Mouse (Mus musculus) urinary bladder, postnatal 36 days (tissue): Measurements from ENCODE around the gene Nfib.

ENCODE experiments used
- DNase-seq, 2 experiments: peaks; one replicate each; pipeline ENCODE4 v3.0.0; 2022; ENCODE audit warnings: low spot score in 2 of 2, mixed read lengths in 1 of 2

The Nfib gene

DNA sequence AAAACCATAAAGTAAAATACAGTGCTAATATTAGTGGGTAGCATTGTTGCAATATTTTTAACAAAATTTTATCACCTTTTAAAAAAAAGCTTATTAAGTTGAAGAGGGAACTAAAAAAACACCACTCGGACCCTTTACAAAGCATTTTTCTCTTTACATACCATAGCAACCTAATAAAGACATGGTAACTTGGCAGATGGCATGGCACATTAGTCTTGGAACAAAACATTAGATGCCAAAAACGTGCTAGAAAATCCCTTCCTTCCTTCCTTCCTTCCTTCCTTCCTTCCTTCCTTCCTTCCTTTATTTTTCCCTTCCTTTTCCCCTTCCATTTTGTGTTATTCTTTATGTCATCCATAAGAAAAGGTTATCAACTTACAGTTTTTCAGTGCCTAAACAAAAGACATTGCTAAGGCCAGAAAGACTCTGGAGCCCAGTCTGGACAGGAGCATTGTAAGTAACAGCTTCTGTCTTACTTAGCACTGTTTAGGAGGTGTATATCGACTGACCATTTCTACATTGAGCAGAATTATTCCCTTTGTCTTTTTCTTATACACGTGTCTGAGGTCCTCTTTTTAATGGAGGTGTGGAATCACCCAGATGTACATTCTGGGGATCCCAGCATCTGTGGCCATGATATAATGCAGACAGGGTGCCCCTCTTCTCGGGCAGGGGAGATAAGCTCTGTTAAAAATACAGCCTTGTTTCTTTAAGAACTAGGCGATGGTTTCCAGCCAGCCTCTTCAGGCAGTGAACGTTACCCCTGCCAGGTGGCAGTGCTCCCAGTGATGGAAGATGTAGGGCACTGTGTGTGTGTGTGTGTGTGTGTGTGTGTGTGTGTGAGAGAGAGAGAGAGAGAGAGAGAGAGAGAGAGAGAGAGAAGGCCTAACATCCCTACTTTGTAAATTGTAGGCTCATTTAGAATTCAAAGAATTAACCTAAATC is 113.2 kb downstream of the Nfib start:
- DNase-seq, result peak in 1 of 2 experiments; percentile 47

DNA sequence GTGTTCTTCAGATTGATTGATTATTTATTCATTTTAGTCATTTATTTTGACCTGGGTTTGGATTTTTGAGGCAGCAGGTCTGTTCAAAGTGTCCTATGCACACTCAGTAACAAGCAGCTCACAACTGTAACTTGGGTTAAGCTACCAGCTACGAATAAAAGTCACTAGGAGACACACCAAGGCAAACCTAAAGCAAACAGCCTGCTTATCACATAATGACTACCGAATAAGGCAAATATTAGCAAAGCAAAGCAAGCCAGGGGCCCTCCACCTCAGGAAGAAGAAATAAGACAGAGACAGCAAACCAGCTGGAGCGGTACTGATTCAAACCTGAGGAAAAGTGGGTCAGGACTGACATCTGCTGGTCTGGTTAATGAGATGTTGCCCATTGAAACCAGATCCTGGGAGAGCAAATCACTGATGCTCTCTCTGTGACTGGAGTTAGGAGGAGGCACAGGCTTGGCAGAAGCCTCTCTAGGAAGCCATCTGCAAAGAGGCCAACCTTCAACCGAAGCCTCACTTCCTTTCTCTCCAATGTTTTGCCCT is 116.1 kb downstream of the Nfib start:
- DNase-seq, result peak; percentile 24 to 43

DNA sequence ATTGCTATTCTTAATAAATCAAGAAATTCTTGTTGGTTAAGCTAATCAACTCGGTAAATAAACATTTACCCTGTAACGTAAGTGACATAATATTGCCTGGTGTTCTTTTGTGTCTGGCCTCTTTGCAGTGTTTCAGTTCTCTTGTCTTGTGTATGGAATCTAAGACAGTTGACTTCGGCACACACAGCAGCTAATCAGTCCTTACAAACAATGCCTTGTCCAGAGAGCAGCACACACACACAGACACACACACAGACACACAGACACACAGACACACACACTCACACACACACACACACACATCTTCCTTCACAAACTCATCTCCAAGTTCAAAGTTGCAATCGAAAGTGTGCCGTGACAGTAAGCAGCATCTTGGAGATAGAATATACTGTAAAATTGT is 116.8 kb downstream of the Nfib start:
- DNase-seq, result no peak

DNA sequence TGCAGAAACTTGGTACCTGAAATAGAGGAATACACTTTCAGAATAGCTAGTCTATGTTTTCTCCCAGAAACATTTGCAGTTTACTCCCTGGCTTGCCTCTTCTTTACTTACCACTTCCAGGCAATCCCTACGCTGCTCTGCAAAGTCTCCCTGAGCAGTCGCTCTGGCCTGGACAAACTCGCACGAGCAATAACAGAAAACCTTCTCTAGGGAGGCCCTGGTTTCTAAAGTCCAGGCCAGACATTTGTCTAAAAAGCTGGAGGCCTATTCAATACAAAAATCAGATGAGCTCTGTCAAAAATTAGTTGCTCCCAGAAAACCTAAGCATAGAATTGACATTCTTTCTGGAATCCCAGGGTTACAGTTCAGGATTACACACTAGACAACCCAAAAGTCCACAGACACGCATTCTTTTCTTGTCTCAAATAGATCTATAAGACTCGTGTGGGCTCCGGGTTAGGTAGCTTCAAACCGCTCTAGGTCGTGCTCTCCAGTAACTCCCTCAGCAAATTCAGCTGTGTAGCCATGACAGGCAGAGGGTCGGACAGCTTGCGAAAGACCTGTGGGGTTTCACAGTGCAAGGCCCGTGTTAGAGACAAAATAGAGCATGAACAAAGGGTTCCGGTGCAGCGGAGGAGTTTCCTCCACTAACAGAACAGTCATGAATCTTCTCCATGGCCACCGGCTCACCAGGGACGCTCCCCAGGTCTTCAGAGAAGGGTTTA is 118.2 kb downstream of the Nfib start:
- DNase-seq, result no peak

DNA sequence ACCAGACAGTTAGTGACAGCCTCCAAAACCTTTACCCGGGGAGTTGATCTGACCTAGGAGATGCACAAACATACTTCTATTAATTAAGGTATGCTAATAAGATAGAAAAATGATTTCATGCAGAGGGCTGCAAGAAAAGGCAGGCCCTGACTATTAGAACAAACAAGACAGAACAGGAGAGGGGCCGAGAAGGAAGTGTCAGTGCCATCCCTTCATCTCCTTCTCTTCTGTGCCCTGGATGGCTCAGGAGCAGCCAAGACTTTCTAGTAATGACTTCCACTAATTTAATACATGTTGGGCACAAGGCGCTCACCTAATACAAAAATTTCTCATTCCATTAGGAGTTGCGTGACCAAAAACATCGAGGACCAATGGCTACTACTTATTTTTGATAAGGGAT is 118.9 kb downstream of the Nfib start:
- no peak for DNase-seq

DNA sequence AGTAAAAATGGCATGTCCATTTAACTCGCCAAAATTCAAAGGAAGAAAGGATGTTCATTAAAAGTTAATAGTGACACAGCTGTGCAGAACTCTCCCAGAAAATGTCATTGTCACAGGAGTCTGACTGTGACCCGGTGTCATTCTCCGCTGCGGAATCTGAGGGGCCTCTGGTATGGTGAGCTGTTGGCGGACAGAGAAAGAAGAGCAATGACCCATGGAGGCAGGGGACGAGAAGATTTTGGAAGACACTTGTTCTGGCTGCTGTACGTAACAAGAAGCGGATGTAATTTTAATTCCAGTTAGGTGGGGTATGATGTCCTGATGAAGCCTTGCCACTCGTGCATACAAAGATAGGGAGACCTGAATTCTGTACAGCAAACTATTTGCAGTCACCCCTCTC is 120.0 kb downstream of the Nfib start:
- DNase-seq, result no peak

DNA sequence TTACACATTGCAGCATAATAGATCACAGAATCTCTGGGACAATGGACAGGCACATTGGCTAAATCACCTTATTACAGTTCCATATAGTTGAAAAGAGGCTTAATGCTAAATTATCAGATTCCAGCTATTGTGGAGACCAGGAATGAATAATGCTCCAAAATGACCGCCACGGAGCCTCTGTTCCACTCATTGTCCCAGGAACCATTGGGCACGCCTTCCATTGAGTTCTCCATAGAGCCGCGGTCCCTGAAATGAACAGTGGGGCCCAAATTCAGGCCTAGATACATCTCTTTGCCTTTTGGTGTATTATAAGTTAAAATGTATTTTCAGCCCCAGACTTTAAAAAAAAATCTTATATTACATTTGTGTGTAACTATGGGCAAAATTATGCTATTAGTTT is 120.5 kb downstream of the Nfib start:
- DNase-seq, result no peak

DNA sequence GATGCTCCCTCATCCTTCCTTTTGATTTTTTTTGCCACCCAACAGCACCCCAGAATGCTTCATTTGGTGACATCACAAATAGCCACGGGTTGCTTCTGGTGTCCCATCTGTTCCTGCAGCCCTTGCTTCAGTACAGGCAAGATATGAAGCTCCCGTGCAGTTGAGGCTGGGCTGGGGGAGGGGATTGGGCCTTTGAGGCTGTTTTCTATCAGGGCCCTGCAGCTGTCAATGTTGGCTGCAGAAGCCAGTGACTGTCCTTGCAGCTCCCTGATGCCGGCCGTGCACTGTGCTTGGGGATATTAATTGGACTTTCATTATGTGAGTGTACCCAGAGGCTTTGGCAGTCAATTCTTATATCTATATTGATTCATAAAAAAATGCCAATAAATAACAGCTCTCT is 121.0 kb downstream of the Nfib start:
- no peak for DNase-seq

DNA sequence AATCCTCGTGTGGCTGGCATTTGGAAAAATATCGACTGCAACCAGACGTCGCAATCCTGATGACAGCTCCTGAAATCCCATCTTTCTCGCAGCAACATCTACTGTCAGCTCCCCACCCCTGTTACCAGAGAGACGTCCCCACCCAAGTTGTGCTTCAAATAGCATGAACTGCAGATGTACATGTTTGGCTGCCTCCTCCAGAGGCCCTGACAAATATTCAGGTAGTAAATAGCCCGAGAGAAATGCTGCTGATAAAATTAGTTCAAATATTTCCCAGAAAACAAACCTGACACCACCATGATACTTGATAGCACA is 132.3 kb downstream of the Nfib start:
- no peak for DNase-seq

DNA sequence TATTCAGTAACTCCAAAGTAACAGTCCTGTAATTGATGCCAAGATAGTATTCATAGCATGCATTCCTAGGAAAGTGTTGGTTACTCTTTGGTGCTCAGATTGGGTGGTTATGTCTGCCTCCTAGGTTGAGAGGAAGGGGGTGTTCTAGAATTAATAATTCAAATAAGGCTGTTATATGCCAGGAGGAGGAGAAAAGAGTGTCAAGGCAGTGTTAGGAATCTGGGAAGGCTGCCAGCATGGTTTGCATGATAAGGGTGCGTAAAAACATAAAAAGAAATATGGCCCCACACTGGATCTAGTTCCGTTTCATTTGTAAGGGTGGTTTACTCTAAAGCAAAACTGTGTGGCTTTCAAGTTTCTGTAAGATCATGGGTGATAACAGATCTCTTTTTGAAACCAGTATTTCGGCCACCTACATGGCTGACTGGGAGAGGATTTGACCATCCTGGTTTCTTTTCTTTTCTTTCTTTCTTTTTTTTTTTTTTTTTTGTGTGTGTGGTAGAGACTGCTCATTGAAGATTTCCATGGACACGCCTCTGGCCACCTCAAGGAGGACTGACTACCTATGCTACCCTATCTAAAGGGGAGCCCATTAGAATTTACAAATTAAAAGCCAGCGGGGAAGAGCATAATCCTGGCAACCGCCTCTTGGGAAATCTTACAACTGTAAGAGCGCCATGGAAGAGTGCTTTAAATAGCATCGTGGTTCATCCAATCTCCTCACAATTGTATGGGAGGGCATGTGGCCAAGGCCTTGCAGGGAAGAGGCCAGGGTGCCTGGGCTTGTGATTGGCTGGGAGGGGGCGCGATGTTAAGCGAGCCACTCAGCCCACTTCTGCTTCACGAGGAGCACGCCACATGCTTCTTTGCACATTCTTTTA is 132.9 kb downstream of the Nfib start:
- DNase-seq, result no peak

DNA sequence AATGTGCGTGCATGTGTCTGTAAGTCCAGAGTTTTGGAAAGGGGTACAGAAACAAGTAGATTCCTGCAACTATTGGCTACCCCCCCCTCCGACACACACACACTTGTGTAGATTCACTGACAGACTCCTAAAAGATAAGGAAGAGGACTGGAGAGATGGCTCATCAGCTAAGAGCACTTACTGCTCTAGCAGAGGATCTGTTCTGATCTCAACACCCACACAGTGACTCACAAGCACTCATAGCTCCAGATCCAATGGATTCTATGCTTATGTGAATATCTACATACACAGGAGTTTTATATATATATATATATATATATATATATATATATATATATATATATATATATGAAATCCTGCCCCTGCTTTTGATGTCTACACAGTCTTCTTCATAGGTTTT is 146.7 kb downstream of the Nfib start:
- no peak for DNase-seq

DNA sequence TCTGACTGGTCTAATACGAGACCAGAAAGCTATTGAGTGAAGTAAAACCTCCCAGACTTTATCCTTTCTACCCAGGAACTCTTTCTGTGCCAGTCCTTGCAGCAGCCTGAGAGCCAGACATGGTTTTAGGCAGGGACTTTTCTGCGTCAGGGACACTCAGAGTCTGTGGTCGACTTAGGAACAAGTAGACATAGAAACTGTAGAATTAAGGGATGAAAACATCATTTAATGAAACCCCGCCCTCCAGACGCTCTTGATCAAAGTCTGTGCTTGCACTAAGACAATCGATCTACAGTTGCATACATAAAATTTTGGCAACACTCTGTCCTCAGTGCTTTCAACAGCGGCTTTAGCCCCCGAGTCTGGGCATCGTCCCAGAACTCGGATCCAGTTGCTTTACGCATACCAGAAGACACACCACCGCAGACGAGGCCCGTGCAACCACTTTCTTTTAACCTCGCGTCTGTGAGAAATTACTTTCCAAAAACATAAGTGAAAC is 149.8 kb downstream of the Nfib start:
- no peak for DNase-seq

DNA sequence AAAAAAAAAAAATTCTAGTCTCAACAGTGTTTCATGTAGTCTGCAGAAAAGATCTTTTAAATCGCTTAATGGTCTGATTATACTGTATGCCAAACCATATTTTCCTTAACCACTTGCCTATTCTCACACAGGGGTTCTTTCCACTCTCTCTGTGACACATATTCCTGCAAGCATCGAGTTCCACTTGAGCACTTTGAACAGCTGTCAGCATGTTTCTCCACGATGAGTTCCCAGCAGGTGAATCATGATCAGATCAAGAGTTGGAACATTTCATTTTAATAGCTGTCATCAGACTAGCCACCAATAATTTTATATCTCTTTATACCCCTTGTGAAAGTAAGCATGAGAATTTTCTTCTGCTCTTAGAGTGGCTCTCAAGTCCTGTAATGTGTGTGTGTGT is 151.9 kb downstream of the Nfib start:
- DNase-seq, result no peak

DNA sequence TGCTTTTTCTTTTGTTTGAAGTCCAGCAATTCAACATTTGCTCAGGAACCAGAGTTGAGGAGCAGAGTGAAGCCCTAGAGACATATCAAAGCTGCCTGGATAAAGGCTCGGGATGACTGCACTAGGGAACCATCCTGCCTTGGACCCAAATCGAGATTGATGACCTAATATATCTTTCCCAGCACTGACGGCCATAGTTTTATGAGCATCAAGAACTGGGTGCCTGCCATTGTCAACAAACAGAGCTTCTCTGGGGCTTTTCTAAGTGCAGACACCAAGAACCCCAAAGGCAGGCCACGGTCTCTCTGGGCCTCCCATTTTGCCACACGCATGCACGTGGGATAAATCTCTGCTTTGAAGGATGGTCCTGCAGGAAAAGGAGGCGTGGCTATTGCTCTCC is 153.3 kb downstream of the Nfib start:
- no peak for DNase-seq

DNA sequence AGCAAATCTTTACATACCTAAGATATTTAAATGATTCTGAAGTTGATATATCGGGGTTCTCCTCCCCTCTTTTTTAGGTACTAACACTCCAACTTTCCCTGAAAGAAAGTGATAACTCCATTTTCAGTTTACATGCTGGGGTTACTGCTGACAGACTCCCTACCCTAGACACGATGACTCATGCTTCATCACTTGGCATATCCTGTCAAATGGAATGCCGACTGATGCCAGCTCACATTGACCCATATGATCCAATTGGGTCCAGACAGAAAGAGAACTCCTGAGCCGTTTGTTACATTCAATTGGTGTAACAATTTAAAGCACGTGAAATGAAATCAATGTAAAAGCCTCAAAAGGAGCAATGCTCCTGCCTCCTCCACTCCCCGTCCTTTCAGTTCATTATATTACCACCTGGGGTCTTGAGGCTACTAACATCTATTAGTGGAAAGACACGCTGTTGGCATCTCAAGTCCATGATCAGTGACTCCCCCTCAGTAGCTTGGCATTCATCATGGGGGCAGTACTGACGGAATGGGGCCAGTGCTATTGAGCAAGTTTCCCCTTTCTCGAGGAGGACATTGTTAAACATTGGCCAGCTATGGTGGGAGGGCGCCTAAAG is 155.7 kb downstream of the Nfib start:
- no peak for DNase-seq

DNA sequence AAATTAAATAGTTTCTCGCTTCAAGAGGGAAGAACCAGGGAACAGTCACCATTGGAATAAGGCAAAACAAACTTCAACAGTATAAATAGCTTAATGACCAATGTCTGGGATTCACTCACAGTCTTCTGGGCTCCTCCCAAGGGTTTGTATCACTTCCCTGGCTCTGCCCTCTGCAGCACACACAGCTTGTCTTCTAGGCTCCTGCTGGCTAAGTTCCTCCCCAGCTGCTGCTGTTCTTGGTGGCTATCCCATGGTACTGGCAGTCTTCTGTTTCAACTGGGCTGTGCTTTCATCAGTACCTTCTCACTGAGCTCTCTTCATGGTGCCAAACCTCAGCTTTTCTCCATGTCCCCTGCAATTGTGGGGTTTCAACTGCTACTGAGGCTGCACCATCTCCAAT is 157.3 kb downstream of the Nfib start:
- no peak for DNase-seq

DNA sequence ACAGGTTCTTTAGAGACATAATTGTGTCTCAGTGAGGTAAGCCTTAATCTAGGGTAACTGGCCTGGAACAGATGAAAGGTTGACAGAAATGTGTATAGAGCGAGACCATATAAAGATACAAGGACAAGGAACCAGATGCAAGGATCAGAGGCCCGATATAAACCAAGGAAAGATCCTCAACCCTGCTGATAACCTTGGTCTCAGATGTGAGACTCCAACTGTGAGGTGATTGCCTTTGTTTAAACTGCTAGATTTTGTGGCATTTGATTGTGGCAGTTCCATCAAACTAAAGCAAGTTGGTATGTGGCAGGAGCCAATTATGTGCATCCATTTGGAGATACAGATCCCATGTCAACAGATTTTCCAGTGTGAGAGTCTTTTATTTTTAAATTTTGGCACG is 161.6 kb downstream of the Nfib start:
- DNase-seq, result no peak

DNA sequence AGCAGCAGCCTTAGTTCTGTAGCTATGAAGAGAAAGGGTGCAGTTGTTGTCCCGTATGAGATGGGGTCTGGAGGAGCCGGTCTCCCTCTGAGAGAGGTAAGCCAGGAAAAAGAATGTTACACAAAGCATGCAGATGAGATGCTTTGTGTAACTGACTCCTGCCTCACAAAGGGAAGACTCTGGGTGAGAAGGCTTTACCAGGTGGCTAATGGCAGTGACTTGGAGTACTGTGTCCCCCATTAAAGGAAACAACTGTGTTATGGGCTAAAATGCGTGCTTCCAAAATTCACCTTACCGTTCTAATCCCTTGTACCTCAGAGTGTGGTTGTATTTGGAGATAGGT is 162.2 kb downstream of the Nfib start:
- no peak for DNase-seq

DNA sequence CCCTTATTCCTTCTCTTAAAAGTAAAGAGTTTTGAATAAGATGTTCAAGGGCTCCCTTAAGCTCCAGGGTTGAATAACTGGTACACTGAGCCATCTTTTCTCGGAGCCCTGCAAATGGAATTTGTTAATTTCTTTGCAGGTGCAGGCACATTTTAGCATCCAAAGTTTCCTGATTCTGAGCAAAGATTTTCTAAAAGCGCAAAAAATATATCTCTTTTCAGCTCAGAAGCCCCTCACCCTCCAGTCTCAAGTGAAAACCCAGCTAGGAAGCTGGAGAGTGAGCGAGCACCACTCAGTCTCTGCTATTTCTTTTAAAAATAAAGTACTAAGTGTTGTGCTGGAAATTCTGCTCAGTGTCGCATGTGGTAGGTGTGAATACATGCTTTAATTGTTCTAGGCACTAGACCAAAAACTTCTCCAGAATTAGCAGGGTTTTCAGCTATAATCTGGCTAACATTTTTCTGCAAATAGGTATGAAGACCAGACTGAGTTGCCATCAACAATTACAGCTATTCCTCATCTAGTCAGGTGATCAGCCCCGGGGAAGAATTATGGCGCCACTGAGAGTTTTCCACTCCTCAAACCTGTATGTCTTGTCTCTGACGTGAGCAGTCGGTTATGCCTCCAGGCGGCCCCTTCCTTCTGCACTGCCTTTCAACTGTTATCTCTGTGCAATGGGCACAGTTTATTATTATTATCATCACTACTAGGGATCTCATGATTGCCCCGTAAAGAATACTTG is 162.7 kb downstream of the Nfib start:
- DNase-seq, result no peak

DNA sequence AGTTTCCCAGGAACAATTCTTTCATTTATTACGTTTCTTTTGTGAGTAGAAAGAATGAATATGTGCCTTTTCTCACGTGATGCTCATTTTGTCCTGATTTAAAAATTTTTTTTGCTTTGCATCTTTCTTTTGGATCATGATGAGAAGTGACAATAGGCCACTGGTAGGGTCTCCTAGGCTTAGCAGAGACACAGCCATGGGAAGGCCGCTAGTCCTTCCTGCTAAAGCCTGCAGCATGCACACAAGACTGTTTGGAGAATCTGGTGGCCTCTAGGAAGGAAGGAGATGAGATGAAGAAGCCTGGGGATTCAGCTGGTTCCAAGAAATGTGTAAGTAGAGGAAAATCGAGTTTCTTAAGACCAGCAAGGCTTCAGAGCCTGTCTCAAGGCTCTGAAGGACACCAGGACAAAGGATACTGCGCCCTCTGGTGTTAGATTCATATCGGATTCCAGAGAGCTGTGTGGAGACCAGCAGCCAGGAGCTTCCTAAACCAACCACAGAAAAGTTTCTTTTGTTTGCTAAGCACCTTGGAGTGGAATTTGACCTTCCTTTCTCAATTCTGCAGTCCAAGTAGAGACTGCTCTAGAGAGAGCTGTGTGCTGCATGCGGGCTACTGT is 163.5 kb downstream of the Nfib start:
- peak; percentile 57 to 76 for DNase-seq
